Mouse (Mus musculus) cerebellum, adult 2 months (tissue): ENCODE measurements around the gene Wscd2.

Source experiments
- CTCF ChIP-seq: fragments of 200-500 bp; IDR thresholded peaks from 2 replicates; pipeline ENCODE4 v1.5.1; 2011; ENCODE audit warnings: low read depth, mild to moderate bottlenecking, control low read depth, low read length, moderate library complexity, borderline replicate concordance; ENCODE audit not compliant: insufficient read depth
- POLR2A ChIP-seq: fragments of 200-500 bp; IDR thresholded peaks from 2 replicates; pipeline ENCODE4 v1.6.1; 2011; ENCODE audit warnings: low read length, control low read depth, borderline replicate concordance; ENCODE audit not compliant: insufficient read depth

DNA sequence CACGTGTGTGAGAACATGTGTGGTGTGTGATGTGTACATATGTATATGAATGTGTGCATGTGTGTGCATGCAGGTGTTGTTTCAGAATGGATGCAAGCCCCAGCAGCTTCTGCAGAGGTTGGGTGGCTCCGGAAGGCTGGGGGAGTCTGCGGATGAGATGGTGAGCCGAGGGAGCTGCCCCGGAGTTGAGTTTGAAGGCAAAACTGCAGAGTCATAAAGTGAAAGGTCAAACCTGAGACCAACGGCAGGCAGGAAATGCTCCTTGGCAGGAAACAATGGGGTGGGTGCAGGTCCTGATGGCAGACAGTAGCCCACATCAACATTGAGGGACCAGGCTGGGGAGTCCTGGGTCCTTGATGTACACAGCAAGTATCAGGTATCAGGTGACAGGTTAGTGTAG is 15.9 kb downstream of the Wscd2 start:
- TF ChIP-seq CTCF (no peak), POLR2A (no peak)
